Mouse (Mus musculus) heart, embryonic 15.5 days (tissue): ENCODE data around the gene Slc25a11. TPM values are rescaled to one million over a fixed set of nuclear protein-coding genes. Genes with fewer than 3 reads are reported as not detected.

Source experiments
- ATAC-seq: fragments of 200-750 bp; cut with Nextera tagmentation; replicated peaks from 2 replicates; pipeline ENCODE4 v1.8.0; 2017; ENCODE audit warnings: low read depth, moderate TSS enrichment; ENCODE audit not compliant: insufficient number of reproducible peaks, insufficient read depth, low FRiP score
- H3K27ac ChIP-seq: fragments of 300-500 bp; sonication (generic); 2 replicates; pipeline ENCODE4 v1.5.1; 2015; ENCODE audit warnings: mild to moderate bottlenecking, inconsistent platforms
- H3K27me3 ChIP-seq: fragments of 300-500 bp; sonication (generic); 2 replicates; pipeline ENCODE4 v1.6.1; 2015; ENCODE audit warnings: inconsistent platforms
- H3K36me3 ChIP-seq: fragments of 300-500 bp; sonication (generic); 2 replicates; pipeline ENCODE4 v1.6.1; 2015; ENCODE audit warnings: mild to moderate bottlenecking, inconsistent platforms
- H3K4me1 ChIP-seq: fragments of 300-500 bp; sonication (generic); replicated peaks from 2 replicates; pipeline ENCODE4 v1.6.1; 2015; ENCODE audit warnings: inconsistent platforms
- H3K4me2 ChIP-seq: fragments of 300-500 bp; sonication (generic); 2 replicates; pipeline ENCODE4 v1.6.1; 2015; ENCODE audit warnings: inconsistent platforms, mild to moderate bottlenecking, moderate library complexity
- H3K4me3 ChIP-seq: fragments of 300-500 bp; sonication (generic); 2 replicates; pipeline ENCODE4 v1.5.1; 2015; ENCODE audit warnings: mild to moderate bottlenecking, inconsistent platforms
- H3K9ac ChIP-seq: fragments of 300-500 bp; sonication (generic); 2 replicates; pipeline ENCODE4 v1.6.1; 2015; ENCODE audit warnings: mild to moderate bottlenecking, inconsistent platforms
- H3K9me3 ChIP-seq: fragments of 300-500 bp; sonication (generic); replicated peaks from 2 replicates; pipeline ENCODE4 v1.6.1; 2016; ENCODE audit warnings: inconsistent platforms
- WGBS: fragments of 180-500 bp; shearing (Covaris S2); methylation state at CpG from one replicate; pipeline ENCODE4 v1.1.7; 2015; ENCODE audit warnings: mixed read lengths; 5-methylcytosine and 5-hydroxymethylcytosine counted together
- polyA plus RNA-seq: library from polyadenylated mRNA; unstranded; fragments of >200 nt; fragmentation: Nextera tagmentation; extraction: Ambion mirVana; gene quantifications from 2 replicates; pipeline ENCODE4 v1.2.1, GENCODE M21; 2015

Gene Slc25a11
- polyA plus RNA-seq, 1 experiment from 2014 or later, result 279 TPM

- H3K27me3 ChIP-seq, result no peaks in the 10 kb centered on the region
- H3K4me1 ChIP-seq, result peaks cover 67% of the 10 kb centered on the region
- peak; percentile 38 for ATAC-seq
- peak overlapping the region; percentile 99 for H3K27ac ChIP-seq
- H3K4me3 ChIP-seq, result peak overlapping the region; percentile 98
- H3K36me3 ChIP-seq, result peaks cover 26% of the 10 kb centered on the region
- peak overlapping the region; percentile 93 for H3K4me2 ChIP-seq
- H3K9me3 ChIP-seq, result no peaks in the 10 kb centered on the region
- H3K9ac ChIP-seq, result peak overlapping the region; percentile 100
- 4% methylated on average over 16 of the region's 16 CpGs for WGBS
Observed at GRCm38 (mm10) chr11:70656456-70656927, 9.2 kb upstream of the Slc25a11 start.

GRCm38 (mm10) chr11:70655571-70656455, 8.5 kb upstream of the Slc25a11 start:
- Histone ChIP-seq H3K4me2 (peak overlapping the region; percentile 93), H3K4me3 (peak overlapping the region; percentile 98), H3K9me3 (no peaks in the 10 kb centered on the region), H3K27me3 (no peaks in the 10 kb centered on the region), H3K36me3 (peaks cover 27% of the 10 kb centered on the region), H3K9ac (peak overlapping the region; percentile 100), H3K27ac (peak overlapping the region; percentile 99), H3K4me1 (peaks cover 66% of the 10 kb centered on the region)
- peak; percentile 5; the same call in 1 of the 2 replicates for ATAC-seq
- under 1% methylated on average over 59 of the region's 61 CpGs for WGBS

- H3K4me1 ChIP-seq, result peaks cover 67% of the 10 kb centered on the region
Observed at GRCm38 (mm10) chr11:70654923-70655570, 7.8 kb upstream of the Slc25a11 start.

GRCm38 (mm10) chr11:70654198-70654922, 7.1 kb upstream of the Slc25a11 start, which contains the start of gene Pfn1:
TSS of gene Pfn1 (minus strand) at chr11:70654644.
- no peaks in the 10 kb centered on the region for H3K9me3 ChIP-seq
- no peaks in the 10 kb centered on the region for H3K27me3 ChIP-seq
- peak; percentile 21 for ATAC-seq
- H3K4me2 ChIP-seq, result peak within 1 kb of the TSS; percentile 93
- H3K9ac ChIP-seq, result peak within 1 kb of the TSS; percentile 100
- peaks cover 35% of the 10 kb centered on the region for H3K36me3 ChIP-seq
- peaks cover 73% of the 10 kb centered on the region for H3K4me1 ChIP-seq
- H3K4me3 ChIP-seq, result peak within 1 kb of the TSS; percentile 98
- H3K27ac ChIP-seq, result peak within 1 kb of the TSS; percentile 99
- under 1% methylated on average over 58 of the region's 61 CpGs for WGBS

More at GRCm38 (mm10) chr11:70654923-70655570, 7.8 kb upstream of the Slc25a11 start:
- ATAC-seq, result peak; percentile 33
- peak overlapping the region; percentile 98 for H3K4me3 ChIP-seq
- H3K9me3 ChIP-seq, result no peaks in the 10 kb centered on the region
- peak overlapping the region; percentile 100 for H3K9ac ChIP-seq
- peak overlapping the region; percentile 99 for H3K27ac ChIP-seq
- H3K4me2 ChIP-seq, result peak overlapping the region; percentile 93
- no peaks in the 10 kb centered on the region for H3K27me3 ChIP-seq
- WGBS, result 0% methylated on average over 38 of the region's 48 CpGs
- peaks cover 28% of the 10 kb centered on the region for H3K36me3 ChIP-seq

GRCm38 (mm10) chr11:70653345-70654197, 6.3 kb upstream of the Slc25a11 start:
- under 1% methylated on average over 60 of the region's 63 CpGs for WGBS
- H3K9me3 ChIP-seq, result no peaks in the 10 kb centered on the region
- H3K4me2 ChIP-seq, result peak overlapping the region; percentile 93
- peak overlapping the region; percentile 99 for H3K27ac ChIP-seq
- peak overlapping the region; percentile 98 for H3K4me3 ChIP-seq
- H3K36me3 ChIP-seq, result peaks cover 37% of the 10 kb centered on the region
- H3K9ac ChIP-seq, result peak overlapping the region; percentile 100
- no peaks in the 10 kb centered on the region for H3K27me3 ChIP-seq
- peak; percentile 27 for ATAC-seq
- H3K4me1 ChIP-seq, result peaks cover 74% of the 10 kb centered on the region

GRCm38 (mm10) chr11:70652884-70653344, 5.6 kb upstream of the Slc25a11 start:
- Histone ChIP-seq H3K4me2 (peak overlapping the region; percentile 93), H3K9ac (peak overlapping the region; percentile 100), H3K4me3 (peak overlapping the region; percentile 98), H3K36me3 (peaks cover 37% of the 10 kb centered on the region), H3K9me3 (no peaks in the 10 kb centered on the region), H3K27me3 (no peaks in the 10 kb centered on the region), H3K27ac (peak overlapping the region; percentile 99), H3K4me1 (peaks cover 74% of the 10 kb centered on the region)
- WGBS, result 34% methylated on average over 6 of the region's 6 CpGs
- ATAC-seq, result no peak

- peak overlapping the region; percentile 99 for H3K27ac ChIP-seq
- H3K9ac ChIP-seq, result peak overlapping the region; percentile 100
- ATAC-seq, result no peak
- H3K36me3 ChIP-seq, result peaks cover 37% of the 10 kb centered on the region
- peak overlapping the region; percentile 98 for H3K4me3 ChIP-seq
- H3K4me1 ChIP-seq, result peaks cover 72% of the 10 kb centered on the region
- WGBS, result 47% methylated on average over 12 of the region's 12 CpGs
- H3K4me2 ChIP-seq, result peak overlapping the region; percentile 93
- no peaks in the 10 kb centered on the region for H3K9me3 ChIP-seq
- H3K27me3 ChIP-seq, result no peaks in the 10 kb centered on the region
Observed at GRCm38 (mm10) chr11:70652029-70652883, 5.0 kb upstream of the Slc25a11 start.

- H3K4me1 ChIP-seq, result peaks cover 63% of the 10 kb centered on the region
- no peak overlapping the region for H3K9ac ChIP-seq
- ATAC-seq, result no peak
- 43% methylated on average over 2 of the region's 2 CpGs for WGBS
- H3K4me2 ChIP-seq, result peak overlapping the region; percentile 93
- 0 out of 2 replicates have a peak overlapping the region, but pooled peaks have one; percentile 6 for H3K4me3 ChIP-seq
- no peaks in the 10 kb centered on the region for H3K27me3 ChIP-seq
- H3K36me3 ChIP-seq, result peaks cover 37% of the 10 kb centered on the region
- H3K9me3 ChIP-seq, result no peaks in the 10 kb centered on the region
- peak overlapping the region; percentile 28; the same call in 1 of the 2 replicates for H3K27ac ChIP-seq
Observed at GRCm38 (mm10) chr11:70651391-70651790, 4.1 kb upstream of the Slc25a11 start.

GRCm38 (mm10) chr11:70650322-70651175, 3.3 kb upstream of the Slc25a11 start:
- Histone ChIP-seq H3K4me2 (peak overlapping the region; percentile 7; the same call in 1 of the 2 replicates), H3K36me3 (peaks cover 37% of the 10 kb centered on the region), H3K27ac (peak overlapping the region; percentile 28), H3K9ac (no peak overlapping the region), H3K9me3 (no peaks in the 10 kb centered on the region), H3K27me3 (no peaks in the 10 kb centered on the region), H3K4me1 (peaks cover 62% of the 10 kb centered on the region), H3K4me3 (no peak overlapping the region)
- WGBS, result 64% methylated on average over 12 of the region's 12 CpGs
- ATAC-seq, result no peak
